Mouse (Mus musculus): ENCODE measurements around the gene Cntn1.

GRCm38 (mm10) chr15:92090787-92091186, 39.8 kb downstream of the Cntn1 start:
- TF ChIP-seq CTCF (IDR thresholded peaks at IDR 0.05; ENCODE audit: extremely low read depth, insufficient read depth, low read length) (no peak), POLR2A (IDR thresholded peaks at IDR 0.05; ENCODE audit: extremely low read depth, insufficient read depth, low read length) (no peak)
